Mouse (Mus musculus): ENCODE results near the gene Prickle2. TPM values are rescaled to one million over a fixed set of nuclear protein-coding genes. Genes with fewer than 3 reads are reported as not detected.
A peak's percentile ranks its signal among the peaks of the same experiment; 100 is the strongest.

Prickle2 gene
- total and polyA plus RNA-seq, 2 experiments from 2014 or later: 10.9 to 27.4 TPM

DNA sequence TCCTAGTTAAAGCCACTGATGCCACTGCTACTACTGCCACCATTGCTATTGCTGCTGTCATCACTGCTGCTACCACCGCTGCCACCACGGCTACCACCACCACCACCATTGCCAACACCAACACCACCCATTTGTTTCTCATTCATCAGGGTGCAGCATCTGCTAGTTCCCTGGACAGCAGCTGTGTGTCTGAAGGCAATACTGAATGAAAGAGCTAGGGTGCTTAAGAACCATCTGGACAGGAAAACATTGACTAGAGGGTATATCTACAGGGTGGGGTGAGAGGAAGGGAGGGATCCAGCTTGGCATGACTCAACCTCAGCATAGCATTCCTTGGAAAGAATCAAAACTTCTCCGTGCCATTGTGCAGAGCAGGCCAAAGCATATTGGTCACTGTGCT, 133.8 kb downstream of the Prickle2 start:
- TF ChIP-seq CTCF (IDR thresholded peaks at IDR 0.05): no peak
- no peaks in the 10 kb centered on the region for H3K36me3 ChIP-seq (ENCODE audit: insufficient read depth, low read length)
- peaks cover 11% of the 10 kb centered on the region; the same call in 1 of the 2 replicates for H3K4me1 ChIP-seq (ENCODE audit: insufficient read depth, low read length)
- H3K4me3 ChIP-seq (ENCODE audit: low read depth, low read length): no peak overlapping the region
- no peak overlapping the region for H3K27ac ChIP-seq (ENCODE audit: low read depth, low read length)
- H3K27me3 ChIP-seq (ENCODE audit: insufficient read depth, low read length): no peaks in the 10 kb centered on the region
- DNase-seq (ENCODE audit: low spot score): no peak
- H3K4me2 ChIP-seq (ENCODE audit: low read depth, low read length, poor library complexity, severe bottlenecking): no peak overlapping the region
- H3K9me3 ChIP-seq (ENCODE audit: low read length): no peaks in the 10 kb centered on the region
- ATAC-seq (ENCODE audit: low FRiP score): no peak
- no peak overlapping the region for H3K9ac ChIP-seq (replicated peaks; ENCODE audit: low read length, poor library complexity, severe bottlenecking)
- 83% methylated on average over 3 of the region's 3 CpGs for WGBS

DNA sequence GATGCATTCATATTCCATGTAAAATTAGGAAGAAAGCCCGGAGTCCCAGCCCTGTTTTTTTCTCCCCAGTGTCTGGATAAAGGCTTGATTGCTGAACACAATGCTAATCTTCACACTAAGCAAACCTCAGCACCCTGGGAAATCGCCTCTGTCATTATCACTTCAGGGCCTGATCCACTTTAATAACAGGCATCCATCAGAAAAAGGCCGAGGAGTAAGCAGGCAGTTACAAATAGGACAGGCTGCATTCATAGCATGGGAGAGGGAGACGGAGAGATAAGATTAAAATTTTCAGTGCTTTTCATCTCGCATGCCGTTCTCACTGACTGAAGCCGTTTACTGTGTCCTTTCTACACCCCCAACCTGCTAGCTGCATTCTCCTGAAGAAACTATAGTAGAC, 135.9 kb downstream of the Prickle2 start:
- H3K27me3 ChIP-seq (ENCODE audit: insufficient read depth, low read length): no peaks in the 10 kb centered on the region
- no peak overlapping the region for H3K4me3 ChIP-seq (ENCODE audit: low read depth, low read length)
- H3K36me3 ChIP-seq (ENCODE audit: insufficient read depth, low read length): no peaks in the 10 kb centered on the region
- DNase-seq (ENCODE audit: low spot score): peak; percentile 31
- WGBS: 22% methylated on average over 7 of the region's 7 CpGs
- ATAC-seq (ENCODE audit: low FRiP score): no peak
- no peaks in the 10 kb centered on the region for H3K9me3 ChIP-seq (ENCODE audit: low read length)
- H3K4me2 ChIP-seq (ENCODE audit: low read depth, low read length, poor library complexity, severe bottlenecking): no peak overlapping the region
- H3K27ac ChIP-seq (ENCODE audit: low read depth, low read length): peak overlapping the region; percentile 44; the same call in 1 of the 2 replicates
- H3K4me1 ChIP-seq (ENCODE audit: insufficient read depth, low read length): peaks cover 11% of the 10 kb centered on the region; the same call in 1 of the 2 replicates
- no peak overlapping the region for H3K9ac ChIP-seq (replicated peaks; ENCODE audit: low read length, poor library complexity, severe bottlenecking)
- TF ChIP-seq CTCF (IDR thresholded peaks at IDR 0.05): no peak

DNA sequence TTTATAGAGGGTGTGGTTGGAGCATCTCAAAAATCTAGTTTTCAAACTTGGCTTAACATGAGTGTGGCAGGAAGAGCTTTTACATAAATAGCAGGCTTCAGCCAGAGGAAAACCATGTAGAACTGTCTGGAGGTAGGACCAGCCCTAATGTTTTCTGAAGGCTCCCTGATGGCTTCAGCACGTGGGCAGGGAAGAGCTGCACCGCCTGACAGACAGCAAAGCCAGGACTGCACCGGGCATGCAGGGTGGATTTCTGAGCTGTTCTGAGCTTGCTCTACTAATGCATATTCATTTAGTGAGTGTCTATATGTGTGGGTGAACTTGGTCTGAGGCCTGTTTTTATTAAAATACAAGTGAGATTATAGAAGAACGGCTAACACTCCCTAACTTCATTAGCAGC, 136.7 kb downstream of the Prickle2 start:
- H3K4me1 ChIP-seq (ENCODE audit: insufficient read depth, low read length): peaks cover 11% of the 10 kb centered on the region; the same call in 1 of the 2 replicates
- no peaks in the 10 kb centered on the region for H3K36me3 ChIP-seq (ENCODE audit: insufficient read depth, low read length)
- H3K9ac ChIP-seq (replicated peaks; ENCODE audit: low read length, poor library complexity, severe bottlenecking): no peak overlapping the region
- ATAC-seq (ENCODE audit: low FRiP score) (no peak), DNase-seq (ENCODE audit: low spot score) (no peak)
- no peak overlapping the region for H3K4me3 ChIP-seq (ENCODE audit: low read depth, low read length)
- H3K27ac ChIP-seq (ENCODE audit: low read depth, low read length): peak overlapping the region; percentile 44; the same call in 1 of the 2 replicates
- no peak overlapping the region for H3K4me2 ChIP-seq (ENCODE audit: low read depth, low read length, poor library complexity, severe bottlenecking)
- no peaks in the 10 kb centered on the region for H3K9me3 ChIP-seq (ENCODE audit: low read length)
- no peaks in the 10 kb centered on the region for H3K27me3 ChIP-seq (ENCODE audit: insufficient read depth, low read length)
- TF ChIP-seq CTCF (IDR thresholded peaks at IDR 0.05): no peak
- 35% methylated on average over 4 of the region's 4 CpGs for WGBS

DNA sequence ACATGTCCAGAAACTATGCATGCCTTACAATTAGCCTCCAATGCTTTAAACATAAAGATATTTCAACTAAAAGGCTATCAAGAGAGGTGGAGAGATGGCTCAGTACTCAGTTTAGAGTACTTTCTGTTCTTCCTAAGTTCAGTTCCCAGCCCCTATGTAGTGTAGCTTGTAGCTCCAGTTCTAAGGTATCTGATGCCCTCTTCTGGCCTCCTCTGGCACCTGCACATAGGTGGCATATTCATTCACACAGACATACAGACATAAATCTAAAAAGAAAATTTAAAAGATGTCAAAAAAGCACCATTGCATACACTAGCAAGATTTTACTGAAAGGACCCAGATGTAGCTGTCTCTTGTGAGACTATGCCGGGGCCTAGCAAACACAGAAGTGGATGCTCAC, 146.7 kb downstream of the Prickle2 start:
- Histone ChIP-seq H3K27ac (ENCODE audit: low read depth, low read length) (no peak overlapping the region), H3K36me3 (ENCODE audit: insufficient read depth, low read length) (no peaks in the 10 kb centered on the region), H3K4me3 (ENCODE audit: low read depth, low read length) (no peak overlapping the region), H3K27me3 (ENCODE audit: insufficient read depth, low read length) (no peaks in the 10 kb centered on the region), H3K4me1 (ENCODE audit: insufficient read depth, low read length) (no peaks in the 10 kb centered on the region), H3K9me3 (ENCODE audit: low read length) (no peaks in the 10 kb centered on the region), H3K9ac (replicated peaks; ENCODE audit: low read length, poor library complexity, severe bottlenecking) (no peak overlapping the region), H3K4me2 (ENCODE audit: low read depth, low read length, poor library complexity, severe bottlenecking) (no peak overlapping the region)
- DNase-seq (ENCODE audit: low spot score) (no peak), ATAC-seq (ENCODE audit: low FRiP score) (no peak)
- peak; percentile 15; the same call in 1 of the 2 replicates for TF ChIP-seq CTCF (IDR thresholded peaks at IDR 0.05)
- 100% methylated on average over 1 of the region's 1 CpGs for WGBS

DNA sequence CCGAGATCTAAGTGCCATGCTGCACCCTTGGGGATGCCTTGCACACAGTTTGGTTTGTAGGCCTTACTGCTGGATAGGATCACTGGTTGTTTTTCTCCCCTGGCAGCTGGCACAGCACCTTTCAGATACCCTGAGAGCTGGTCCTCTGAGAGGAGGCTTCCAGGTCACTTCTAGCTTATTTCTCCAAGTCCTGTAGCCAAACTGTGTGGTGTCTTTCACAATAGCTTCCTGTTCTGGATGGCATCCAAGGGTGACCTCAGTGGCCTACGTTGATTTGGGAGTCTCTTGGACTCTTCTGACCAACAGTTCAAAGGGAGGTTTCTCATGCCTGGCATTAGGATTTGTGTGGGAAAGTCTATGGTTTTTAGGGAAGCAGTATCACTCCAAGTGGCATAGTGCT, 150.3 kb downstream of the Prickle2 start:
- TF ChIP-seq CTCF (IDR thresholded peaks at IDR 0.05): no peak
- no peaks in the 10 kb centered on the region for H3K36me3 ChIP-seq (ENCODE audit: insufficient read depth, low read length)
- H3K9me3 ChIP-seq (ENCODE audit: low read length): no peaks in the 10 kb centered on the region
- ATAC-seq (ENCODE audit: low FRiP score) (no peak), DNase-seq (ENCODE audit: low spot score) (no peak)
- no peaks in the 10 kb centered on the region for H3K27me3 ChIP-seq (ENCODE audit: insufficient read depth, low read length)
- H3K4me3 ChIP-seq (ENCODE audit: low read depth, low read length): no peak overlapping the region
- no peaks in the 10 kb centered on the region for H3K4me1 ChIP-seq (ENCODE audit: insufficient read depth, low read length)
- no peak overlapping the region for H3K9ac ChIP-seq (replicated peaks; ENCODE audit: low read length, poor library complexity, severe bottlenecking)
- no peak overlapping the region for H3K27ac ChIP-seq (ENCODE audit: low read depth, low read length)
- H3K4me2 ChIP-seq (ENCODE audit: low read depth, low read length, poor library complexity, severe bottlenecking): no peak overlapping the region
- WGBS: 59% methylated on average over 2 of the region's 2 CpGs

DNA sequence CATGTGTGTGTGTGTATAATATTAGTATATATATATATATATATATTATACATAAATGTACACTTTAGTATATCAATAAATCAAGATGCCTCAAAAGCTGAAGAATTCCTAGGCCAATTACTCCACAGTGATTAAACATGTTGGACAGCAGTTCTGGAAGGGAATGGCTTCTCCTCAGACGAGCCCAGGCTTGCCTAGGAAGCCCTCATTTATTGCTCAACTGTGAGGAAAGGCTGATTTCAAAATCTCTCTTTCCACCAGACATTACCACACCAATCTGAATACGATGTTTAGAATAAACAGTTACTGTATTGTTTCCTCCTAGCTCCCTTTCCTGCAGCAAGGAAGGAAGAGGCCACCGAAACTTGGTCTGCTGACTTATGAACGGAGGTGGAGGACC, 152.9 kb downstream of the Prickle2 start:
- Histone ChIP-seq H3K27me3 (ENCODE audit: insufficient read depth, low read length) (no peaks in the 10 kb centered on the region), H3K4me3 (ENCODE audit: low read depth, low read length) (no peak overlapping the region), H3K9me3 (ENCODE audit: low read length) (no peaks in the 10 kb centered on the region), H3K36me3 (ENCODE audit: insufficient read depth, low read length) (no peaks in the 10 kb centered on the region), H3K27ac (ENCODE audit: low read depth, low read length) (no peak overlapping the region), H3K4me2 (ENCODE audit: low read depth, low read length, poor library complexity, severe bottlenecking) (no peak overlapping the region), H3K9ac (replicated peaks; ENCODE audit: low read length, poor library complexity, severe bottlenecking) (no peak overlapping the region), H3K4me1 (ENCODE audit: insufficient read depth, low read length) (no peaks in the 10 kb centered on the region)
- no peak for TF ChIP-seq CTCF (IDR thresholded peaks at IDR 0.05)
- ATAC-seq (ENCODE audit: low FRiP score): no peak
- DNase-seq (ENCODE audit: low spot score): no peak
- 85% methylated on average over 4 of the region's 4 CpGs for WGBS
